Mouse (Mus musculus) thymus, adult 18-20 months (tissue): ENCODE data around the gene Gnpat.
A peak's percentile ranks its signal among the peaks of the same experiment; 100 is the strongest.

Source experiments
- DNase-seq, 2 experiments: peaks; one replicate each; pipeline ENCODE4 v3.0.0; 2022; ENCODE audit warnings: mixed read lengths in 2 of 2

Gene Gnpat

DNA sequence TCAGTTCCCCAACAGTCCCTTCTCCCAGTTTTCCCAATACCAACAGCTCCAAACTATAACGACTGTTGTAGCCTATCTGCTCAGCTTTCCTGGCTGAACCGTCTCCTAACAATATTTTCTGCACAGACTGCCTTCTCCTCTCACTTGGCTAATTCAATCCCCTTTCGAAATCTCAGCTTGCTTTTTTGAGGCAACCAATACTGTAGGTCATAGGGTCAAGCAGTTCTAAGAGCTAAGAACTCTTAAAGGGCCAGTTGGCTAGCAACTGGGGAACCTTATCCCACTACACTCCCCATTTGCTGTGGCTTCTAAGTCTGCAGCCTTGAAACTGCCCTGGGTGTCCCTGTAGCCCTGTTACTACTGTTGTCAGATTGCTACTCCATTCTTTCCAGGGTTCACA, 17.7 kb upstream of the Gnpat start:
- no peak for DNase-seq

DNA sequence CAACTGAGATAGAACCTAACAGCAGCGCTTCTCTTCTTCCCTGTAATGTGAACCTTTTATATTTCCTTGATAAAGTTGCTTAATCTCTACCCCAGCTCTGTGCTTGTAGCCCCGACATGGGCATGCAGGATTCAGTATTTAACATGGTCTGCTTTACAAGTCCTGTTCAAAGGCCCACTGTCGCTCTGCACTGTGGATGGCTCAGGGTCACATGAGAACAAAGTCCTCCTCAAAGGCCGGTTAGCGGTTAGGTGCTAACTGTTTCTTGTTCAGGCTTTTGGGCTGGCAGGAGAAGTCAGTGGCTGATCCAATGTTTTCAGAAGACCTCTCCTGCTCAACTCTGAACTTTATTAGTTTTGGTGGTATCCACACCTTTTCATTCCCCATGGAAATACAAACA, 17.3 kb upstream of the Gnpat start:
- DNase-seq = no peak

DNA sequence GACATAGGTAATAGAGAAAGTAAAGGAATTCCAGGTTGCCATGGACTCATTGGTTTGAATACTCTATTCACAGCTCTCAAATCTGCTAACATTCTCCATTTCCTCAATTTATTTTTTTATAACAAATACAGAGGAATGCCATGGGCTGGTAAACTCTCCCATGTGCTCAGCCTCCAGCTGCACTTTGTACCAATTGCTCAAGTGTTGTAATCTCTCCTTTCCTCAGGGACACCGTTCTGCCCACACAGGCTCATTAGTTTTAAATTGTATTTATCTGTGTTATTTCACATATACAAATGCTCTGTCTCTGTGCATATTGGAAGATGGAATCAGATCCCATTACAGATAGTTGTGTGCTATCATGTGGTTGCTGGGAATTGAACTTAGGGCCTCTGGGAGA, 9.3 kb upstream of the Gnpat start:
- DNase-seq = no peak

DNA sequence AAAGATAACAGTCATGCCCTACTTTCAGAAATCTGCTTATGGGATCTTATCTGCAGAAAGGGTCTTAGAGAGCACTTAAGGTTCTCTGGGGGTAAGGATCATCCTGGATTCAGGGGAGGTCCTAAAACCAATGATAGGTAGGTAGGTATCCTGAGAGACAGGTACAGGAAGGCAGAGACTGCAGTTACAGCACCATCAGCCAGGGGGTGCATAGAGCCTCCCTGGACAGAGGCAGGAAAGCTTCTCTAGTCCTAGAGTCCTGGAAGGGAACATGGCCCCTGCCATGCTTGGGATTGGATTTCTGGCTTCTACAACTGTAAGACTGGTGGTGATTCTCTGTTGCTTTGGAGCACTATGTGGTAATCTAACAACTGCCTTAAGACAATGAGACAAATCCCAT, 3.4 kb upstream of the Gnpat start:
- DNase-seq = no peak

DNA sequence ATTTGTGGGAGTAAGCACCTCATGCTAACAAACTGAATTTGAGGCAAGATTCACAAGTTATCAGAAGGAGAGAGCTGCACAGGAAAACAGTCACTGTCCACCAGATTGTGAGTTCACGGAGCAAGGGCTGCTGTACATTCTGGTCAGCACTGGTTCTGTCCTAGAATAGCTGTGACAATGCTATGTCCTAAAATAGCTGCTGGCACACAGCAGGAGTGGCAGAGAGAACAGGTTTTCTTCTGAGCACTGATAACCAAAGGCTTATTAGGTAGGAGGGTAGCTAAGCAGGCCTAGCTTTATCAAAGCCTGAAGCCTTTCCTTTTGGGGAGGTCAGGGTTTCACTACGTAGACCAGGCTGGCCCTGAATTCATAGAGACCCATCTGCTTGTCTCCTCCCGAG, 2.6 kb upstream of the Gnpat start:
- no peak for DNase-seq

DNA sequence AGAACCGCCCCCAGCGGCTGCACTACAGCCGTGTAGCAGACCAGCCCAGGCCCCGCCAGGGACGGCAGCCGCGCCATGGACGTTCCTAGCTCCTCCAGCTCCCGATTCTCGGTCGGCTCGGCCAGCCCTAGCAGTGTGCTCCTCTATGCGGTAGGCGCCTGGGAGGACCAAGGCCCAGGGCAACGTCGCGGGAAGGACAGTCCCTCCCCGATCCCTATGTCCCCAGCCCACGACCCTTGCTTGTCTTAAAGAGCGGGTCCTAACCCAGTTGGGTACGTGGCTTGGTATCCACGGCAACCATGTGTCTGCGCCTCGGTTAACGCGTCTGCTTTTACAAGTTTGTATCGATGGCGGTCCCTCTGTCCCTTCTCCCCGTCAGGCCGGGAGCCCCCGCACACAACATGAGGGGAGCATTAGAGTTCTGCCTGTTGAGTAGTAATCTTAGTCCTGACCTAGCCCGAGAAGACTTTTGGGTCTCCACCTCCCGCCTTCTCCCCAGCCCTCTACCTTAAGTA, 387 bp downstream of the Gnpat start:
- no peak for DNase-seq

DNA sequence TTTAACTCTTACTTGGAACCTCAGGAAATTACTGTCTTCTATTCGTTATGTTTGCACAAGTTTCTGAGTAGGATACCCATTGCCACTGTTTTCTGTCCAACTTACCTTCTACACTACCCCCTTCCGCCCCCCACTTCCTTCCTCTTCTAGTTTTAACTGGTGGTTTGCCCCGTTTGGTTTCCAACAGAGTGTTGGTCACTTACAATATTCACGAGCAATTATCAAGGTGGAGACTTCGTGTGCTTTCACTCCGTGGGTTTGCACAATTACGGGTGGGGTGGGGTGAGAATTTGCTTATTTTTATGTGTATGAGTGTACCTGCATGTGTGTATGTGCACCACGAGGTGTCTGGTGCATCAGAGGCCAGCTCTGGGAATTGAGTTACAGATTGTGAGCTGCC, 896 bp downstream of the Gnpat start:
- DNase-seq = no peak

DNA sequence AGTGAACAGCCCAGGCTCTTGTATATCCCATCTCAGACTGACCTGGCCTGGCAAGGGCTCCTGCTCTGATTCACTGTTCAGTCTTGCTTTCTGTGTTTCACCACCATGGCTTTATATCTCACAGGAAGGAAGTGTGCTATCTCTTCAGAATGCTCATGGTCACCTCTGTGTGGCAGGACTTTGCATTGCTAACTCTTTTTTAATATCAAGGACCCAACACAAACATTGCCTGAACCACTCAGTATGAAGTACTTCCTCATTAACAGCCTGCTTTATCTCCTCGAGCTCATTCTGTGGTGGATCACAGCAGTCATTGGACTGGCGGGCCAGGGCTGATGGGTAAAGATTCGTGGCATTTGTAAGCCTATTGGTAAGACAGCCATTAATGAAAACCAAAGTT, 3.8 kb downstream of the Gnpat start:
- DNase-seq = no peak

DNA sequence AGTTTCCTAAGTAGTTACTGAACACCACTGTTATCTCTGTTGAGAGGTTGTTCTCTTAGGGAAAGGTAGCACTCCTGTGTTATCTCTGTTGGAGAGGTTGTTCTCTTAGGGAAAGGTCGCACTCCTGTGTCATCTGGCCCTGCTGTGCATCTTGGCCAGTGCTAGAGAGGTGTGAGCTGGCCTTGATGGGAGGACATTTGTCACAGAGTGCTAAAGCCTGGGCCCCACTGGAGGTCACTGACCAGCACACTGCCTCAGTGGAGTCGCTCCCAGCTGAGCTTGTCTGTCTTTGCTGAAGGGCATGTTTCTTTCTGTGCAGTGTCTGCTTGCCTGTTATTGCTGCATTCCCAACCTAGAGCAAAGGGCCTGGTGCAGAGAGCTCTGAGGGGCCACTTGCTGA, 4.3 kb downstream of the Gnpat start:
- DNase-seq = no peak

DNA sequence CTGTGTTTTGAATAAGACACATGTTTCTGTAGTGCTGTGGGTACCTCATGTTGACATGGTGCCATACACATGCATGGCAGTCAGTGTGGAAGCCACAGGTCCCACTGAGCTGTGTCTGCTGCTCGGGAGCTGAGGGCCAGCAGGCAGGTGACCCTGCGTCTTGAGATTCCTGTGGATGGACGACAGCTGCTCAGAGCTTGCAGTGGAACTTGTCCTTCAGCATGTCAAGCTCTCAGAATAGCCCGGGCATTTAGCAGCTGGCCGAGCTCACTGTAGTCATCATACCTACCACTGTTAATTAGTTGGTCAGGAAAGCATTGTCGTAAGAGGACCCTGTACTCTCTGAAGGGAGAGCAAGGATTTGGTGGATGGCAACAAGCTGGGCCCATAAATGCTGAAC, 6.9 kb downstream of the Gnpat start:
- no peak for DNase-seq

DNA sequence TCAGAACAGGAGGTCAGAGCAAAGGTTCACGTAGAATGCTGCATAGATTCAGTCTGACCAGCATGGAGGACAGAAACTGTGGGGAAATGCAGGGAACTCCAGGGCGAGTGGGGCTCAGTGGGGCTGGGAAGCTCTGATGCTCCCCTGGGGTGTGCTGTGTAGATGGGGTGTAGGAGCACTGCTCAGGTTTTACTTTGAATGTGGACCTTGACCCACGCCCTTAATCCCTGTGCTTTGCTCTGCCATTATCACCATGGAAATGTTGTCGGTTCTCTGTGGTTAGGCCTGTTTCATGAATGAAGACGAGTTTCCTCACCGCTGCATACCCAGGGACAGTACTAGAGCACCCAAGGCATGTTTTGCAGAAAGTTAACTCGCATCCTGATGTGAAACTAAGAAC, 8.6 kb downstream of the Gnpat start:
- DNase-seq = no peak

DNA sequence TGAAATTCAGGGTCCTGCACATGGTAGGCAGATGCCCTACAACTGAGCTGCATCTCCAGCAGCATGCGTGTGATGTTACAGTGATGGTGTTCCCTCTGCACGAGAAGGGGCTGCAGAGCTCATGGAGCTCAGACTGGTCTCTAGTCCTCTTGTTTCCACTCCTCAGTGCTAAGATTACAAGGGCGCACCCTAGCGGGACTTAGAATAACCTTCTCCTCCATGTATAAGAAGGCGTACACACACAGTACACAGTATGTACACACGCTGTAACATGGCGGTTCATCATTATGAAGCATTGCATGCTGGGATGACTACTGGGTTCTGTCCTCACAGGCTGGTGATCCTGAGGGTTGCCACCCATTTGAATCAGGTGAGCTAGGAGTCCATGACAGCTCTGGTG, 9.2 kb downstream of the Gnpat start:
- no peak for DNase-seq

DNA sequence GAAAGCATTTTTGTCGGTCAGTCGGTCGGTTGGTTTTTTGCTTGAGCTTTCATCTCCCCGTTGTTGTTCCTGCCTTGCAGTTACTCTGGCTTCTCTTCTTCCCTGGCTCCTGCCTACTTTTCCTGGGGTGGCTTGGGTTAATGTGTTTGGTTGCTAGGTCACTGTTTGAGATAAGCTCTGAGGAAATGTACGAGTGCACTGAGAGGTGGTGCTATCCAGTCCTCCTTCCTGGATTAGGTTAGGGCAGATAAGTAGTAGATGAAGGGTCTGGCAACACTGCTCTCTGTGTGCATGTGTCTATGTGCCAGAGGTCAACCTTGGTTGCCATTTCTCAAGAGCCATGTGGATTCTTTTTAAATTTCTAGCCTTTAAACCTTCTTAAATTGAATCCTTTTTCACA, 9.9 kb downstream of the Gnpat start:
- DNase-seq = no peak

DNA sequence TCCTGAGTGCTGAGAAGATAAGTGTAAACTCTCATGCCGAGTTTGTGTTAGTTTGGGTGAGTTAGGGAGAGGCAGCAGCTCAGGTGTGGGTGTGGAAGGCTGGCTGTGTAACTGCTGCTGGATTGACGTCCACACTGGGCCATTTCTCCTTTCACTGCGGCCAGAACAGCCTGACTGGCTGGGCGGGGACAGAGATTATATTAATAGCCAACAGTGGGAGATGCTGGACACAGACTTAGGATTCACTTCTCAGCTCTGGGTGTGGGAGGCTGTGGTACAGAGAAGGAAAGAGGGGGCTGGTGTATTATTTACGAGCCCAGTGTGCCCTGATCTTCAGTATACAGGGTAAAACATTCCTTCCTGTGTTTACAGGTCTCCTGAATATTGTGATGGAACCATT, 15.3 kb downstream of the Gnpat start:
- DNase-seq = no peak

DNA sequence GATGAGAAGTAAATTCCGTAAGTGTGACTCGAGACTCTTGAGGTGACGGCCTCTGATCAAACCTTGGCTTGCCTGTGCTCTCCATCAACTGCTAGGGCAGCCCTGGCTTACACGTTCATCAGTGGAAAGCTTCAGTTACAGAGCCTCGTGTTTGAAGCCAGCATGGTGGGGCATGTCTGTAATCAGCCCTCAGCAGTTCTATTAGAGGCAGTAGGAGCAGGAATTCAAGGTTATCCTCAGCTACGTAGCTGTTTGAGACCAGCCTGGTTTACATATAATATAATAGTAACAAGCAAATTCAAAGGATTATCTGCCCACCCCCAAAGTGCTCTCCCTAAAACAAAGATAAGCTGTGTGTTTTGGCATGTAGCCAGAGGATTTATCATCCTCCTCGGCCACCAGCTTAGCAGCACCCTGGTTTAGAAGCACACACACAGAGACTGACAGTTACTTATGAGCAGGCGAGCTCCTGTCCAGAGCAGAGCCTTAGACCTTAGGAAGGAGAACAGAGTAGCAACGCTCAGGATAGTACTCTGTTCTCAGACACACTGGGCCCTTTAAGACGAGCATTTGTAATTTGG, 16.2 kb downstream of the Gnpat start:
- no peak for DNase-seq

DNA sequence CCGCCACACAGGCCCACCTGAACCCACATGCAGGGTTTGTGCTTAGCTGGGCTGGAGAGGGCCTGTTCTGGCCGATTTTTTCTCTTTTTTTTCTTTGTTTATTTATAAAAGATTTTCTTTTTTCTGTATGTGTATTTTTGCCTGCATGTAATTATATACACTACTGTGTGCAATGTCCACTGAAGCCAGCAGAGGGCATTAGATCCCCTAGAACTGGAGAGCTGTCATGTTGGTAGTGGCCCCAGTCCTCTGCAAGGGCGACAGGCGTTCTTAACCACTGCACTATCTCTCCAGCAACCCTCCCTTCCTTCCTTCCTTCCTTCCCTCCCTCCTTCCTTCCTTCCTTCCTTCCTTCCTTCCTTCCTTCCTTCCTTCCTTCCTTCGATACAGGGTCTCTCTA, 25.6 kb downstream of the Gnpat start:
- no peak for DNase-seq

DNA sequence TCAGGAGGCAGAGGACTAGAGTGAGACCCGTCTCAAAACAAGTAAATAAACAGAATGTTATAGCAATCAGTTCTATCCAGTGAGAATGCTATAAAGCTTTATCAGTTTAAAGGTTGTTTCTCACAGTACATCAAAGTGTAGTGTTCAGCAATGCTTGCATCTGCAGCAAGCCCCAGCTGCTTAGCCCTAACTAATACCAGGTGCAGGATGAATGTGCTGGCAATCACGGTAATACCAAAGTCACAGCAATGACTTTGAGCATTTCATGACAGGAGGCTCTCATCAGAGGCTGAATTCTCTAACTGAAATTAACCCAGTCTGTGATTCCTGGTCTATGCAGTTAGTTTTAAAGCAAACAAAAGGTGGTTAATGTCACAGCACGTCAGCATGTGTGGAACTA, 29.8 kb downstream of the Gnpat start:
- no peak for DNase-seq

DNA sequence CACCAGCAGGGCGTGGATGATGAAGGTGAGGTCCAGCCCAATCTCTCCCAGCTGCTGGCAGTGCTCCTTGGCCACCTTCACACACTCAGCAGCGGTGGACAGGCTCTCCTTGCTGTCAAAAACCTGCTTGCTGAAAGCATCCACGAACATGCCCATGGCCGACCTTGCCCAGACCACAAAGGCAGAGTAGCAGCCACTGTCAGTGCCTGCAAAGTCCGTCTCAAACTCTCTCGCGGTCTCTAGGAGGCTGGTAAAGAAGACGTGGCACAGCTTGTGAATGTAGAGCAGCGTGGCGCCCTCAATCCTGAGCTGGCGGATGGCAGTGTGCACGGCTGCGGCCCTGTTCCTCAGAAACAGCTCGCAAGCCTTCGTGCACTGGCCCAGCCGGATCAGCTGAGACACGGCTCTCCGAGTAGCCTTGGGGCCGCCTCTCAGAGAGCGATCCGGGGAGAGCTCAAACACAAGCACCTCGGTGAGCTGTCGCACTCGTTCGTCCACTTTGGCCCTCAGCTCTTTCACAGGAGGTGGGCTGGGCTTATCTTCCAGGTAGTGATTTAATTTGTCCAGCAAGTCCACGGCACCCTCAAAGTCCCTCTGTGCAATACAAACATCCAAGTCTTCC, 33.3 kb downstream of the Gnpat start:
- peak in 1 of 2 experiments; percentile 9 for DNase-seq

DNA sequence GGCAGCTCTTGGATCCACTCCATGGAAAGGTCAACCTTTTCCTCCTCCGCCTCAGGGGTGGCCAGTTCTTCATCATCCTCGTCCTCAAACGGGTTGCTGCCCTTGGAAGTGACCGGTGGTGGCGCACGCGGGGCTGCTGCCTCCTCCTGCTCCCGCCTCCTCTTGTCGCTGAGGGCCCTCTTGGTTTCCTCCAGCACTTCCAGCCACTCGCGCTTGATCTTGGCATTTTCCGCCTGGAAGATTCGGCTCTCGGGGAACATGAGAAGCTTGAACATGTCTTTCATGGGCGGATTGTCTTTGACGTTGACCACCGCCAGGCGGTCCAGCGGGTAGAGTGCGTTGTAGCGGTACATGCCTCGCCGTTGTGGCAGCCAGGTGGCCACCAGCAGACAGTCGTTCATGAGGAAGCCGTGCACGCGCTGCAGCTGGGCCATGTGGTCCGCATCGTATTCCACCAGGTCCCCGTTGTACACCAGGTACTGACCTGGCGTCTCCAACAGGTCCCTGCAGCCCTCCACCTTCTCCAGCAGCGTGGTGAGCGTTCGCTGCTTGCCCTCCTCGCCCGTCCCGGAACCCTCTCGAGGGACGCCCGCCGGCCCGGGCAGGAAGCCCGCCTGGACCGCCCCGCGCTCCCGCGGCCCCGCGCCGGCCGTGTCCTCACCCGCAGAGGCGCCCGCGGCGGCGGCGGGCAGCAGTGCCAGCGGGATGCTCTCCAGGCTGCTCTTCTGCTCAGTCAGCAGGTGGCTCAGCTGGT, 34.0 kb downstream of the Gnpat start:
- DNase-seq = peak; percentile 40 to 58

DNA sequence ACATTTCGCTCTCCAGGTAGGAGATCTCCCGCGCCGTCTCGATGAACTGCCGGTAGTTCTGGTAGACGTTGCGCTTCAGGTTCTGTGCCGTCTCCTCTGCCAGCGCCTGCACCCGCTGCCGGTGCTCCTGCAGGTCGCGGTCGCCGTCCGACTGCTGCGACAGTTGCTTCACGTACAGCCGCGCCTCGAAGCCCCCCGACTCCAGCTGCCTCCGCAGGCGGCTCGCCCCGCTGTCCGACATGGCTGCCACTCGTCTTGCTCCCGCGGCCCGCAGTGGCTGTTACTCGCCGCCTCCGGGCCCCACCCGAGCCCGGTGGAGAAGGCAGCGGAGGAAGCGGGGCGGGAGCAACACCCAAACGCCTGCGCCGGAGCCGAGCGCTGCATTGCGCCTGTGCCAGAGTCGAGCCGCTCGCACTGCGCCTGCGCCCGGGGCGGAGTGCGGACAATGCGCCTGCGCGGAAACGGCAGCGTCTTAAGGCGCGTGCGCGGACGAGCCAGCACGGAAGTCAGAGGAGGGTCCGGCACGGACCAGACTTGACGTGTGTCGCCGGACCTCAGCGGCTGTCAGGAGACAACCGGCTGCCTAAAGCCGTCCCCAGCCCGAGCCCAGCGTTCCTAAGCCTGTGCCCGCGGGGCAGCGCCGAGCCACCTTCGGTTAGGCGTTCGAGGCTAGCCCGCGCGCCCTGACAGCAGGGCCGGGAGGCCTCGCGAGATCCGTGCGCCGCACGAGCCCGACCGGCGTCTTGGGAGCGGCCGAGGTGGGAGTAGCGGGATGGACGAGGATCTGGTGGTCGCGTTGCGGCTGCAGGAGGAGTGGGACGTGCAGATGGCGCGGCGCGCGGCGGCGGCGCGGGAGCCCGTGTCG, 34.8 kb downstream of the Gnpat start, which contains the start of the genes Exoc8 and Sprtn:
Gene Exoc8 (minus strand): TSS at position 320 of the 865 bp plus-strand sequence.
Gene Sprtn (plus strand): TSS at position 501 of the 865 bp plus-strand sequence.
- peak; percentile 92 to 93 for DNase-seq

DNA sequence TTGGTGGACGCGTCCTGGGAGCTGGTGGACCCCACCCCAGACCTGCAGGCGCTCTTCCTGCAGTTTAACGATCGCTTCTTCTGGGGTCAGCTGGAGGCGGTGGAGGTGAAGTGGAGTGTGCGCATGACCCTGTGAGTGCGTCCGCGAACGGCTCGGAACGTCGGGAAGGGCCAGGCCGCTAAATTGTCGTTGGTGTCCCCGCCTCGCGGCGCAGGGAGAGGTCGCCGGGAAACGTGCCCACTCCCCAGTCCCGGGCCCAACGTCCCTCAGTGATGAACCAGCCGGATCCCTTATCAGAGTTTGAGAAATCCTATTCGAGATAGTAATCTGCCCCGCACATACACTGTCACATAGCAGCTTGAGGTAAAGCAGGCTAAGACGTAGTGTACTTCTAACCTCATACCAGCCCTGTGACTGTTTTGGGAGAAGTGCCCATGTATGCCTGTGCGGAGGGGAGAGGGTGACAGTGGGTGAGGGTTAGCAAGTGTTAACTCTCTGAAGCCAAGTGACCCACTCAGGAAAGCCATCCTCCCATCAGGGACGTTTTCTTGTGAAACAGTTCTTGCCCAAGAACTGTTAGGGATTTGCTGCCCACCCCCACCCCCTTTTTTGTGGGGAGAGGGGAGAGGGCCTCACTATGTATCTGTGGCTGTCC, 35.5 kb downstream of the Gnpat start:
- no peak for DNase-seq

DNA sequence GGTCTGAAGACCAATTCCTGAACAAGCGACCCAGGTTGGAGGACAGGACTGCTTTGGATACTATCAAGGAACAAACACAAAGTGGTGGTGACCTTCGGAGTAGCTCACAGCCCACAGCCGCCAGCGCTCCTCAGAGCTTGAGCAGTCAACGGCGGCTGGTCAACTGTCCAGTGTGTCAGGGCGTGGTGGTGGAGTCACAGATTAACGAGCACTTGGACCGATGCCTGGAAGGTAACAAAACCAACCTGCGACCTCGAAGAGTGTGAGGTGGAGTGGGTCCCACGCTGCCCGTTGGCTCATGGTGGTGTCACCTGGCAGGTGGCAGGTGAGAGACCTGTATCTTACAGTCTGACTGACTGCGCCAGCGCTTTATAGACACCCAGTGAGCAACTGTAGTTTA, 40.4 kb downstream of the Gnpat start:
- no peak for DNase-seq

DNA sequence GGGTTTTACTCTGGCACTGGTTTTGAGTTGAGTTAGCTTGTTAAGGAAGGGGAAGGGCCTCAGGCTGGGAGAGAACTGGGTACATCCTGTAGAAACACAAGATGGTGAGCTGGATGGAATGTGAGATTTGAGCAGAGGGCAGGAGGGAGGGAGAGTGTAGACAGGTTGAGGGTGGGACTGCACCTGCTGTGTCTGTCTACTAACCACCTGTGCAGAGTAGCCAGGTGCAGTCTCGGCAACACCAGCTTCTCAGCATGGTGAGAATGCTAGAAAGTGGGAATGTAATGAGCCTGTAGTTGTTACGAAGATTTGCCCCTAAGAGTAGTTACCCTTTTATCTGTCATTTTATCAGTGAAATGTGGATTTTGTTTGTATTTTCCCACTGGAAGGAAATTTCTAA, 42.6 kb downstream of the Gnpat start:
- DNase-seq = no peak
